Mouse (Mus musculus): ENCODE data around the gene Trim30a.

DNA sequence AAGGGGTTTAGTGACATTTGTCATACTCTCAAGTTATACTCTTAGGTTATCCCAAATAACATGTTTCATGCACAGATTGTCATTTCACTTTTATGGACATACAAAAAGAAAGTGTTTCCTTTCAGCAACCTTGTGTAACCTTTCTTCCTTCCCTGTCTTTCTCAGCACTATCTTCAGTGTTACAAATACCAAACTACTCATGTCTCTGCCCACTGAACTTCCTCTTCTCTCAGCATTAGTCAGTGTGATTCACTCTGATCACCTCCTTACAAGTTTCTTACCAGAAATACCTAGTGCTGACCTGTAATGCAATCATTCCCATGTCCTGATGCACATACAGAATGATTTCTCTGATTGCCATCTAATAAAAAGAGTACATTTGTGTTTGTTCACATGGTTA lies 98.7 kb downstream of the Trim30a start:
- TF ChIP-seq CTCF (IDR thresholded peaks at IDR 0.05; ENCODE audit: low read depth, low read length) (no peak), GATA1 (IDR thresholded peaks at IDR 0.05; ENCODE audit: borderline replicate concordance, low read length) (no peak)
